Mouse (Mus musculus): Measurements from ENCODE around the gene Acer3.
"Not testable (repeated sequence)": the region's sequence is repeated elsewhere in the genome, so short reads cannot be mapped to it uniquely, and the experiment has no call there.

The Acer3 gene

GRCm38 (mm10) chr7:98289585-98289984, 31.4 kb downstream of the Acer3 start:
- peak; percentile 33 for DNase-seq (ENCODE audit: low spot score)

GRCm38 (mm10) chr7:98276263-98276662, 44.7 kb downstream of the Acer3 start:
- DNase-seq (ENCODE audit: low spot score): no peak

DNA sequence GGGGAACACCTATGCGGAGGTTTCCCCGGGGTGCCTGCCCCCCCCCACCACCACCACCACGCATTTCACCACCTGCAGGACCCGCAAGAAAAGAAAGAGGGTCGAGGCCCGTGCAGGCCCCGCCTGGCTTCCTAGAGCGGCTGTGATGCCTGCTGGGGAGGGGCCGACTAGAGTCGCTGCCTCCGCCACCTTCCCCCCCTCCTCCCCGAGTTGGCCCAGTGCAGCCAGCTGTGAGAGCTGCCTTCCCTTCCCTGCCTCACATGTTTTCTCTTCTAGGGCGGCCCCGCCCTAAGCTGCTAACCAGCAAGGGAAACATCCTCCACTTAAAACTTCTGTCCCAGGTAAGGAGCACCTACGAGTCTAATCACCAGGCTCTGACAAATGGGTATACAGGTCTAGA, 52.8 kb downstream of the Acer3 start:
- not testable (repeated sequence) for DNase-seq (ENCODE audit: low spot score)

- DNase-seq (ENCODE audit: low spot score): no peak
Observed at GRCm38 (mm10) chr7:98252520-98252919, 68.5 kb downstream of the Acer3 start.

DNA sequence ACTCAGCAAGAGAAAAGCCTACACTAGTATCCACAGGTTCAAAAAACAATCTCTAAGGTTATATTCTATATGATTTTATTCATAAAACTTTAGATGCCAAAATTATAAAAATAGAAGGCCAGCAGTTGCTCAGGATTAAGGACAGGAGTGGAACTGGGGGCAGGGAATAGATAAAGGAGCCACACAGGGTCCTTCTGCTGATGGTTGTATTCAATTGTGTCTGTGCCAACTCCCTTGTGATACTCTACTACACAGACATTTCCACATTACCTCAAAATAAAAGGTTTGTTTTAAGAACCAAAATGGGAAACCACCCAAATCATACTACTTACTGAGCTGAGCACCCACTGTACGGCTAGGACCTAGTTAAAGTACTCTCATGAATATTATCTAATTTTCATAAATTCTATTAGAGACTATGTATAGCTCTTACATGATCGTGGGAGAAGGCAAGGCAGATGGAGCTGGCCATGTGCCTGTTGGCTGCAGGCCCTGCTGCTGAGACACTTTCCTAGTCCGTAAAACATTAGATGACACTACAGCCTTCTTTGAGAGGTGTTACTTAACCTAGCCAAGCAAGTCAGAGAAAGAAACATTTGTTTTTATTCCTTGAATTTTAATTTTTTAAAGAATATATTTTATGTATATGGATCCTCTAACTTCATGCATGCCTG, 84.2 kb downstream of the Acer3 start:
- no peak for DNase-seq (ENCODE audit: low spot score)

DNA sequence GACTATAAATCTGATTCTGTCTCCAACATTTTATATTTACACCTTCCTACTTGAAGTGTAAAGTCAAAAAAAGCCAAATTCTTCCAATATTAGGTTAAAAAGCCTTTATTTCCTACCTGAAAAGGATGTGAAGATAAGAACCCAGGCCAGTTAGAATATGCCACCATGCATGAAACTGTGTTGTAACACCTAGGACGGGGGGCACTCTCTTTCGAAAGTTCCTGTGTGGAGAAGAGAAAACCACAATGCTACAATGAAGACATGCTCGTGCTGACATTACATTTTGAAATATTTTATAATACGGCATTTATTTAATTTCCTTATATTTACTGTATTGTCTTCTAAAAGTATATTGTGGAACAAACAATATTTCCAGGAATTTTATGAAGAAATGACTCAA, 97.2 kb downstream of the Acer3 start:
- DNase-seq (ENCODE audit: low spot score): no peak

DNA sequence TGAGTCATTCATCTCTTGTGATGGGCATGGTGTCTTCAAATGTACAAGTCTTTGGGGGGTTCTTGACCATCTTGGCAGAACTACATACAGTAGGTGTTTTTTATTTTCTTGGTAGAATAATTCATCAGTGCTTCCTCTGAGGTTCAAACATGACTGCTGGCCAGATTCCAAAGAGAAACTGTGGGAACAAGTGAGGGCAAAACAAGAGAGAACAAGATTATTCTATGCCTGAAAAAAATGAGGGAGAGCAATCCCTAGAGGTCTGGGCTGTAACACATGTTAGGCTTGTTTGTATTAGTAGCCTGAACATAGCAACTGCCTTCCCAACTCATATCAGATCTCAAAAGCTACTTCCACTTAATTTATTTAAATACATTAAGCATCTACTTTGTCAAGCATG, 104.3 kb downstream of the Acer3 start:
- no peak for DNase-seq (ENCODE audit: low spot score)

DNA sequence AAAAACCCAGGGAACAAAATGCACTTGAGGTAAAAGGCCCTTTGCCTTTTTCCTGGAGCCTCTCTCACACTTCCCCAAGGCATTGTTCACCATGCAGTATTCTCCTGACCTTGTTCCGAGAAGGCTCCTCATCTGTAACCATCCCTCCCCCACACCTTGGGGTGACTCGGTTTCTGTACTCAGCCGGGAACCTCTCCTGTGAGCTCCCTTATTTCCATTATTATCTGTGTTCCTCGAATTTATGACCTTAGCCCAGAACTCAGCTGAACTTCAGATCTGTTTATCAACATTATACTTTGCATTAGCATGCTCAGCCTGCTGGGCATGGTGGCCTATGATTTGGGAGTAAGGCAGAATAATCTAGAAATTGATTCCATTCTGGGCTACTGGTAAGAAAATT, 118.1 kb downstream of the Acer3 start:
- DNase-seq (ENCODE audit: low spot score): no peak

- DNase-seq (ENCODE audit: low spot score): no peak
Observed at GRCm38 (mm10) chr7:98201493-98202028, 119.4 kb downstream of the Acer3 start.

DNA sequence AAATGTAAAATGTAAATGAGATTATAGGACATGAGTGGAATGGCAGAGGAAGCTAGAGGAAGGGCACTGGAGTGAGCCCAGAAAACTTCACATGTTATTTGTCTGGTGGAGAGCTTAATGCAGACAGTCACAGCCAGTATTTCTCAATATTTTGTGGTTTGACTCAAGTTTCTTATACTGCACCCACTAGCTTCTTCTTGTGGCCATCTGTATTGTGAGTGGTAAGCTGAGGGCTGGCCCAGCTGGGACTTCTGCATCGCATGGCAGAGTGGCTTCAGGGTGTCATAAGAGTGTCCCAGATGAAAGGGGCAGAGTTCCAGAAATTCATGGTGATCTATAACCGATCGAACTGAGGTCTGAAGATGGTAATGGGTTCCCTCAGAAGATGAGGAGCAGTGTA, 120.6 kb downstream of the Acer3 start:
- no peak for DNase-seq (ENCODE audit: low spot score)

- DNase-seq (ENCODE audit: low spot score): no peak
Observed at GRCm38 (mm10) chr7:98199381-98199780, 121.6 kb downstream of the Acer3 start, which contains the start of gene B3gnt6. B3gnt6 (minus strand) TSS chr7:98199481.

DNA sequence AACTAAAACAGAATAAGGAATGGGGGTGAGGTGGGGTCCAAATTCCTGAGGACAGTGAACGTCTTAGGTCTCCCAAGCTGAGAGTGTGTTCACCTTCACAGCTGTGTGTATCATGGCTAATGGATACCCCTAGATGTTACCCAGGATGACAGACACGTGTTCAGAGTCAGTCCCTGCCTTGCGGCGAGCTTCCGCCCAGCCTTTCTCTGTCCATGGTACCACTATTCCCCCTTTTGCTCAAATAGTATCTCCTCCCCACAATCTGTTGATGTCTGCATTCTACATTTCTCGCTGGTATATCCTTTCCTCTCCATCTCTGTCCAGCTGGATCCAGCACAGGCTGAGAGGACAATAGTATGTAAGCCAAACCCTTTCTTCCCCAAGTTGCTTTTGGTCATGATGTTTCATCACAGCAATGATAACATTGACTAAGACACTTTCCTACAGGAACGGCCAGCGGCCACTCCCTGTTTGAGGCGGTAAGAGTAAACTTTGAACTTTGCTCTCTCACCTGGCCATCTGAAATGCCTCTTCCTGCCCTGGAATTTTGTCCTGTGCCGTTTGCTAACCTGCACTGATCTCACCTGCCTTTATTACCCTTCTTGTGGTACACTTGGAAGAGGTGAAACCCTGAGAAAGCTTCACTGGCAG, 125.7 kb downstream of the Acer3 start:
- no peak for DNase-seq (ENCODE audit: low spot score)

- DNase-seq (ENCODE audit: low spot score): peak; percentile 39
Observed at GRCm38 (mm10) chr7:98194026-98194792, 126.8 kb downstream of the Acer3 start.

DNA sequence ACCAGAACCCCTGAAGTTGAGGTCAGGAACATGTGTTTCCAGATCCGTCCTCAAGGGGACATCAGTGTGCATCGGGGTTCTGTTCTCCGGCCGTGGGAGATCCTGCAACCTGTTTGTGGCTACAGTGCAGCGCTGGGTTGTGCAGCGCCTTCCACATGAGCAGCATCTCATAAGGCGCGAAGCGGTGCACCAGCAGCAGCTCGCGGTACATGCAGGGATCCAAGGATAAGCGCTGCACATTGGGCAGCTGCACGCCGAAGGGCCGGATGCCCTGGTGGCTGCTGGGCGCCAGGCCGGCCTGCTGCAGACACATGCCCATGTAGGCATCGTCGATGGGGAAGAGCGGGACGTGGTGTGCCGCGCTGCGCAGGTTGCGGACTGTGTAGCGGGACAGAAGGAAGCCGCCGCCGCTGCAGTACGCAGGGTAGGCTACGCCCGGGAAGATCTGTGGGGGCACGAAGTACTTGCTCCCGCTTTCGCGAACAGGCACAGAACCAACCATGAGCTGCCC, 127.4 kb downstream of the Acer3 start:
- DNase-seq (ENCODE audit: low spot score): peak; percentile 24

- DNase-seq (ENCODE audit: low spot score): no peak
Observed at GRCm38 (mm10) chr7:98191571-98192250, 129.3 kb downstream of the Acer3 start.

DNA sequence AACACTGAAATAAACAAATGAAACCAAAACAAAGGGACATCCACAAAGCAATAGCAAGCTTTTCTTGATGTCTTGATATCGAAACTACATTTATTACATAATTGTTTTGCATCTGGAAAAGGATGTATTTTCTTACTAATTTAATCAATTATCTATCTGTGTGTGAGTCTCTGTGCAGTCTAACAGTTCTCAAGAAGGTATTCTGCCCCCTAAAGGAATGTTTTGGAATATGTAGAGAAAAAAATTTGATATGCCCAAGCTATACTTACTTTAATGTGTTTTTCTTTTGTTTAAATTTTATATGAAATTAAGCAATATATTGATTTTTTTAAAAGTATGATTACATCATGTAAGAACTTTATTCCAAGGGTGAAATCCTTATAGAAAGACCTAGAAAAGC, 130.4 kb downstream of the Acer3 start:
- DNase-seq (ENCODE audit: low spot score): no peak

- DNase-seq (ENCODE audit: low spot score): no peak
Observed at GRCm38 (mm10) chr7:98189745-98190144, 131.3 kb downstream of the Acer3 start.

DNA sequence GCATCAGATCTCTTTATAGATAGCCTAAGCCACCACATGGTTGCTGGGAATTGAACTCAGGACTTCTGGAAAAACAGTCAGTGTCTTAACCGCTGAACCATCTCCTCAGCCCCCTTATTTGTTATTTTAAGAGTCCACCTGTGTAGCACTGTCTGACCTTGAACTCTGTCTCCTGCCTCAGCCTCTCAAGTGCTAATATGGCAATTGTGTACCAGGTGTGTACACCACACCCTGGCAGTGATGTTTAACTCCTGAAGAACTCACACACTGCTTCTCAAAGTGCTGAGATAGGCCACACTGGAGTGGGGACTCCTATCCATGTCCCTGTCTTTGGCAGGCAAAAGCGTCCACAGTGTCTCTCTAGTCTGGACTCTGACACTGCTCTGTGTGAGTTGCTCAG, 132.3 kb downstream of the Acer3 start:
- no peak for DNase-seq (ENCODE audit: low spot score)

- DNase-seq (ENCODE audit: low spot score): no peak
Observed at GRCm38 (mm10) chr7:98188238-98188637, 132.8 kb downstream of the Acer3 start.

- DNase-seq (ENCODE audit: low spot score): not testable (repeated sequence)
Observed at GRCm38 (mm10) chr7:98187332-98187731, 133.7 kb downstream of the Acer3 start.

DNA sequence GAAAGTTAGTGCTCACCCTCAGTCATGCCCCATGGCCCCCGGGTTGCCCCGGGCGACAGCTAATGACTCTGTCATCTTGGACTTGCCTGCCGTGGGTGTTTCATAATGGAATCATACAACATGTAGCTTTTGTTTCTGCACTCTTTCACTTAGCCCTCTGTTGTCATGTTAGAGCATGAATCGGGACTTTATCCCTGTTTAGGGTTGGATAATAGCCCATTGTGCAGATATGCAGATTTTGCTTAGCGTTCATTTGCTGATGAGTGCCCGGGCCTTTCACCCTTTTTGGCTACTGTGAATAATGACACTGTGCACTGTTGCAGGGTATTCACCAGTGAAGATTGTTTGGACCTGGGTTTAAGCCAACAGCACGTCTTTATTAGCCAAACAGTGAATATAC, 134.4 kb downstream of the Acer3 start:
- DNase-seq (ENCODE audit: low spot score): no peak

DNA sequence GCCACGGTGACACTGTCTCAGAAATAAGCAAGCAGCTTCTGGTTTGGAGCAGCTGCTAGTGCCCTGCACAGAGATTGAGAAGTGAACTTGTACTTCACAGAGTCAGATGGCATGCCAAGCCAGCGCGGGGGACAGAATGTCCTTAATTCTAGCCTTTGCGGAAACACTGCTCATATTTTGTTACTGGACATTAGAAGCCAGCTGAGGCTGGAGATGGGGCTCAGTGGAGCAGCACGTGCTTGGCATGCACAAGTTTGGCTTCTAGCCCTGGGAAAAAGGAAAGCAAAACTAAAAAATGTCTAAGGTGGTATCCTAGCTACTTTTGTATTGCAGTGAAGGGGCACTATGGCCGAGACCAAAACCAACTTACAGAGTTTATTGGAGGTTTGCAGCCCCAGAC, 135.7 kb downstream of the Acer3 start:
- DNase-seq (ENCODE audit: low spot score): no peak

All from T-cell, adult 2 months (primary cell).